Mouse (Mus musculus): ENCODE measurements around the gene Lypd9. TPM values are rescaled to one million over a fixed set of nuclear protein-coding genes. Genes with fewer than 3 reads are reported as not detected.
"Not testable (repeated sequence)": the region's sequence is repeated elsewhere in the genome, so short reads cannot be mapped to it uniquely, and the experiment has no call there.

The Lypd9 gene
- polyA plus RNA-seq (2015; fragmentation: Nextera tagmentation; extraction: Ambion mirVana), result not detected in 2 replicates

GRCm38 (mm10) chr11:58452759-58453158 lies at the start of gene Lypd9:
Lypd9 (minus strand) TSS chr11:58452923.
- H3K4me1 ChIP-seq (replicated peaks), result no peaks in the 10 kb centered on the region
- no peaks in the 10 kb centered on the region for H3K27me3 ChIP-seq (replicated peaks)
- H3K4me2 ChIP-seq (replicated peaks), result no peak within 1 kb of the TSS
- 96% methylated on average over 9 of the region's 9 CpGs for WGBS
- no peak within 1 kb of the TSS for H3K9ac ChIP-seq
- ATAC-seq, result no peak
- H3K36me3 ChIP-seq, result no peaks in the 10 kb centered on the region
- H3K4me3 ChIP-seq (replicated peaks), result no peak within 1 kb of the TSS
- H3K9me3 ChIP-seq, result no peaks in the 10 kb centered on the region
- H3K27ac ChIP-seq, result no peak within 1 kb of the TSS

- not testable (repeated sequence) for H3K27ac ChIP-seq; H3K4me3 ChIP-seq (replicated peaks)
Observed at GRCm38 (mm10) chr11:58502472-58502871, 49.7 kb upstream of the Lypd9 start, which contains the start of gene Olfr331. Olfr331 (minus strand) TSS chr11:58502572.

DNA sequence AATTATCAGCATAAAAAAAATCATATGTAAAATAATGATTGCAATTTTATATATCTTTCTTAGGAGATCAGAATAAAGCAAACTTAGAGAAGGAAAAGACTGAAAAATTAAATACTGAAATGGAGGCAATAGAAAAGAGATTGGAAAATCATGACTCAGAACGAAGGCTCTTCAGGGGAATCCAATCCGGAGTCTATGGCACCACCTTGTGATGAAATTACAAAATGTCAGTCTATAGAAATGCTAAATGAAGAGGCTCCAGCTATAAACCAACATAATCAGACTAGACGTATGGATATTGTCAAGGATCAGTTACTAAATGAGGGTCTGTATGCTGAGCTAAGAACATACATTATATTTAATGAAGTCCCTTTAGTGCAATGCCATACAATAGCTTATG lies 46.6 kb upstream of the Lypd9 start:
- no peaks in the 10 kb centered on the region for H3K9me3 ChIP-seq
- no peak overlapping the region for H3K9ac ChIP-seq
- no peak overlapping the region for H3K4me3 ChIP-seq (replicated peaks)
- H3K4me2 ChIP-seq (replicated peaks), result no peak overlapping the region
- H3K27ac ChIP-seq, result no peak overlapping the region
- ATAC-seq, result no peak
- no peaks in the 10 kb centered on the region for H3K27me3 ChIP-seq (replicated peaks)
- no peaks in the 10 kb centered on the region for H3K4me1 ChIP-seq (replicated peaks)
- WGBS, result 31% methylated on average over 3 of the region's 3 CpGs
- no peaks in the 10 kb centered on the region for H3K36me3 ChIP-seq

More at GRCm38 (mm10) chr11:58502472-58502871, 49.7 kb upstream of the Lypd9 start, which contains the start of gene Olfr331:
- H3K9me3 ChIP-seq; H3K9ac ChIP-seq; H3K36me3 ChIP-seq; ATAC-seq; H3K27me3 ChIP-seq (replicated peaks); H3K4me2 ChIP-seq (replicated peaks); H3K4me1 ChIP-seq (replicated peaks): not testable (repeated sequence)

DNA sequence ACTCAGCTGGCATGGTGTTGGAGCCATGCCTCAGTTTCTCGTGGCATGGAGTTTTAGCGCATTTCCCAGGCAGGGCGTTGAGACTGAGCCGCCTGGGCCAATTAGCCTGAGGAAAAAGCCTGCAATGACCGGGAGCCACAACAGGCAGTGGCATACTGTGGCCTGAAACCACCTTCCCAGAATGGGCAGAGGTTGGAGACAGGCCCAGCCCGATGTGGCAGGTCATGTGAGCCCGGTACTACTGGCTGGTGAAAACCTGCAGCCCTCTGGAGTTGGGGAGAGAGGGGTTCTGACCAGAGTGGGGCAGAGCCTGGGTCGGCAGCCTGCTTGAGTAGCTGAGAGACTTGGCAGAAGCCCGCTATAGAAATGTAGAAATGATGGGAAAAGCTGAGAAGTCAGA lies 46.0 kb upstream of the Lypd9 start:
- no peaks in the 10 kb centered on the region for H3K36me3 ChIP-seq
- no peaks in the 10 kb centered on the region for H3K9me3 ChIP-seq
- no peak overlapping the region for H3K27ac ChIP-seq
- WGBS, result 80% methylated on average over 9 of the region's 9 CpGs
- H3K4me3 ChIP-seq (replicated peaks), result no peak overlapping the region
- H3K4me2 ChIP-seq (replicated peaks), result no peak overlapping the region
- H3K4me1 ChIP-seq (replicated peaks), result no peaks in the 10 kb centered on the region
- no peak overlapping the region for H3K9ac ChIP-seq
- no peak for ATAC-seq
- no peaks in the 10 kb centered on the region for H3K27me3 ChIP-seq (replicated peaks)

GRCm38 (mm10) chr11:58492455-58492854 lies 39.7 kb upstream of the Lypd9 start, which contains the start of gene Olfr332:
Olfr332 (minus strand) TSS chr11:58492555.
- Histone ChIP-seq H3K4me3 (replicated peaks) (no peak within 1 kb of the TSS), H3K4me1 (replicated peaks) (no peaks in the 10 kb centered on the region), H3K9me3 (no peaks in the 10 kb centered on the region), H3K36me3 (no peaks in the 10 kb centered on the region), H3K27me3 (replicated peaks) (no peaks in the 10 kb centered on the region), H3K9ac (no peak within 1 kb of the TSS), H3K4me2 (replicated peaks) (no peak within 1 kb of the TSS), H3K27ac (no peak within 1 kb of the TSS)
- 66% methylated on average over 2 of the region's 2 CpGs for WGBS
- ATAC-seq, result no peak

- Histone ChIP-seq H3K9me3 (no peaks in the 10 kb centered on the region), H3K36me3 (no peaks in the 10 kb centered on the region), H3K4me1 (replicated peaks) (no peaks in the 10 kb centered on the region), H3K4me3 (replicated peaks) (no peak within 1 kb of the TSS), H3K27me3 (replicated peaks) (no peaks in the 10 kb centered on the region), H3K27ac (no peak within 1 kb of the TSS), H3K9ac (no peak within 1 kb of the TSS), H3K4me2 (replicated peaks) (no peak within 1 kb of the TSS)
- ATAC-seq, result no peak
Observed at GRCm38 (mm10) chr11:58462170-58462569, 9.4 kb upstream of the Lypd9 start, which contains the start of gene Olfr30. Olfr30 (minus strand) TSS chr11:58462270.

DNA sequence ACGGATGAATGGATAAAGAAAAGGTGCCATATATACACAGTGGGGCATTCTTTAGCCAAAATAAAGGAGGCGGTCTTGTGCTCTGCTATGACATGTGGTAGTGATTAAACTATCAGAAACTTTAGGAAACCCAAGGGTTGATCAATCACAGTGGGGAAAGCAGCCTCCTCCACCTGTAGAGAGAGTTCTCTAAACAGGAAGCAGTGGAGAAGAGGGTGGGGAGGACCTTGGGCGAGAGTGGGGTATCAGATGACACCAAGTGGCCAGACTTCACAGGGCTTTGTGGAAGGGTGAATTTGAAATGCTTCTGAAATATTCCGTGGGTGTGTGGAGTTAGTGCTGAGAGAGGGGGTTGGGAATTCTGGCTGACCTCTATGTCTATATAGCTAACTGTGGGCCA lies 869 bp upstream of the Lypd9 start:
- WGBS, result 48% methylated on average over 4 of the region's 4 CpGs
- Histone ChIP-seq H3K4me1 (replicated peaks) (no peaks in the 10 kb centered on the region), H3K27me3 (replicated peaks) (no peaks in the 10 kb centered on the region), H3K9me3 (no peaks in the 10 kb centered on the region), H3K4me3 (replicated peaks) (no peak overlapping the region), H3K27ac (no peak overlapping the region), H3K9ac (no peak overlapping the region), H3K36me3 (no peaks in the 10 kb centered on the region), H3K4me2 (replicated peaks) (no peak overlapping the region)
- no peak for ATAC-seq

DNA sequence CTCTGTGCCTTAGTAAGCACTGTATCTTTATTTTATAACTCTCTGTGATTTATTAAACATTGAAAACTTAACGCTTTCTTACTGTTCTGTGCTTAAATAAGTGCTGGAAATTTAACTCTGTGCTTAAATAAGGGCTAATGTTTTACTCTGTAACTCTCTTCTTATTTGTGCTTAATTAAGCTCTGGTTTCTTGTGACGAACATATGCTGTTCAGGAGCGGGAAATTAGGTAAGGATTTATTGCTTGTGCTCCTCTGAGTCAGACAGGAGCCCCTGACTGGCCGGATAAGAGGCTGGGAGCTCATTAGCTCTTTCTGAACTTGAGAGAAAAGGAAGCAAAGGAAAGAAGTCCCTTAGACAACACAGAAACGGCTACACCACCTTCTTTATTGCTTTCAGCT lies 14.9 kb downstream of the Lypd9 start:
- H3K4me3 ChIP-seq (replicated peaks), result no peak overlapping the region
- no peak overlapping the region for H3K27ac ChIP-seq
- no peaks in the 10 kb centered on the region for H3K4me1 ChIP-seq (replicated peaks)
- no peaks in the 10 kb centered on the region for H3K36me3 ChIP-seq
- H3K27me3 ChIP-seq (replicated peaks), result no peaks in the 10 kb centered on the region
- H3K9me3 ChIP-seq, result no peaks in the 10 kb centered on the region
- ATAC-seq, result peak; percentile 45; the same call in 1 of the 2 replicates
- WGBS, result 10% methylated on average over 5 of the region's 5 CpGs
- H3K4me2 ChIP-seq (replicated peaks), result no peak overlapping the region
- no peak overlapping the region for H3K9ac ChIP-seq

DNA sequence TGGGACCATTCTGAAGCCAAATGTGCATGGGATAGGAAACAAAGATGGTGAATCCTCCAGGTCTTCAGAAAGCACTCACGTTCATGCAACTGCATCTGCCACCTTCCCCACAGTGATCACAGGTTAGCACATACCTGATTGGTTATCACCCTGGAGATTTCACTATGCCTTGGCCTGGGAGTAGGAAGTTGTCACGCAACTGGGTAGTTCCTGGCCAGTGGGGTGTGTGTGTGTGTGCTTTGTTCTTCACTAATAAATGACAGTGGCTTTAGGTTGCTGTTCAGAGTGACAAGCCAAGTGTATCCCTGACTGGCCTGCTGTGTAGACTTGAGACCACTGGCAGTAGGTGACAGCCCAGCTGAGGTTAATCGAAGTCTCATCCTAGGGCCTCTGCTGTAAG lies 20.5 kb downstream of the Lypd9 start, which contains the start of gene Gm12253:
Gm12253 (plus strand) TSS at position 301 of the 400 bp plus-strand sequence.
- no peak within 1 kb of the TSS for H3K4me3 ChIP-seq (replicated peaks)
- H3K36me3 ChIP-seq, result no peaks in the 10 kb centered on the region
- WGBS, result 97% methylated on average over 3 of the region's 3 CpGs
- H3K4me2 ChIP-seq (replicated peaks), result no peak within 1 kb of the TSS
- ATAC-seq, result no peak
- no peaks in the 10 kb centered on the region for H3K4me1 ChIP-seq (replicated peaks)
- no peak within 1 kb of the TSS for H3K9ac ChIP-seq
- no peak within 1 kb of the TSS for H3K27ac ChIP-seq
- no peaks in the 10 kb centered on the region for H3K27me3 ChIP-seq (replicated peaks)
- H3K9me3 ChIP-seq, result no peaks in the 10 kb centered on the region

GRCm38 (mm10) chr11:58420815-58421214 lies 31.9 kb downstream of the Lypd9 start, which contains the start of gene 1810065E05Rik:
1810065E05Rik (plus strand) TSS chr11:58421111.
- H3K27ac ChIP-seq, result no peak within 1 kb of the TSS
- H3K9me3 ChIP-seq, result no peaks in the 10 kb centered on the region
- no peak within 1 kb of the TSS for H3K4me3 ChIP-seq (replicated peaks)
- ATAC-seq, result peak; percentile 78
- H3K4me2 ChIP-seq (replicated peaks), result no peak within 1 kb of the TSS
- WGBS, result 17% methylated on average over 1 of the region's 1 CpGs
- peaks cover 8% of the 10 kb centered on the region; the same call in 1 of the 2 replicates for H3K27me3 ChIP-seq (replicated peaks)
- no peaks in the 10 kb centered on the region for H3K36me3 ChIP-seq
- H3K4me1 ChIP-seq (replicated peaks), result peaks cover 6% of the 10 kb centered on the region; the same call in 1 of the 2 replicates
- no peak within 1 kb of the TSS for H3K9ac ChIP-seq

GRCm38 (mm10) chr11:58418336-58418735 lies 34.4 kb downstream of the Lypd9 start:
- no peak overlapping the region for H3K27ac ChIP-seq
- peaks cover 6% of the 10 kb centered on the region; the same call in 1 of the 2 replicates for H3K4me1 ChIP-seq (replicated peaks)
- H3K36me3 ChIP-seq, result no peaks in the 10 kb centered on the region
- no peak overlapping the region for H3K4me2 ChIP-seq (replicated peaks)
- 0 out of 2 replicates have a peak, but pooled peaks cover 8% of the 10 kb centered on the region for H3K27me3 ChIP-seq (replicated peaks)
- ATAC-seq, result no peak
- no peak overlapping the region for H3K9ac ChIP-seq
- H3K9me3 ChIP-seq, result no peaks in the 10 kb centered on the region
- H3K4me3 ChIP-seq (replicated peaks), result no peak overlapping the region
- 39% methylated on average over 3 of the region's 3 CpGs for WGBS

GRCm38 (mm10) chr11:58408066-58408465 lies 44.7 kb downstream of the Lypd9 start:
- Histone ChIP-seq H3K36me3 (no peaks in the 10 kb centered on the region), H3K4me1 (replicated peaks) (no peaks in the 10 kb centered on the region), H3K9me3 (no peaks in the 10 kb centered on the region), H3K4me3 (replicated peaks) (no peak overlapping the region), H3K27ac (no peak overlapping the region), H3K27me3 (replicated peaks) (no peaks in the 10 kb centered on the region), H3K4me2 (replicated peaks) (no peak overlapping the region), H3K9ac (no peak overlapping the region)
- ATAC-seq, result no peak
- WGBS, result 62% methylated on average over 3 of the region's 3 CpGs

DNA sequence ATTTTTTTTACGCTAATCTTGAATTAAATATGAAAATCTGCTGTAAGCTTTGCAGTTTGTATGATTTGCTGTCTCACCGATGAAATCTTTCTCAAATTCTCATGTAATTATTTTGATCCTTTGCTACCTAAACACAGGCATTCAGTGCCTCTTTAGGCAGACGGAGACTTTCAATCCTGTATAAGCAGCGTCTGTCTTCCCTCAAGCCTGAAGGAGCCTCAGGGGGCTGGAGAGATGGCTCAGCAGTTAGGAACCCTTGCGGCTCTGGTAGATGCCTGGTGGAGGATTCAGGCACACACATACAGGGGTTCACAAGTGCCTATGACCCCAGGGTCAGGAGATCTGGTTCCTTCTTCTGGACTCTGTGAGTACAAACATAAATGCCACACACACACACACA lies 52.1 kb downstream of the Lypd9 start:
- Histone ChIP-seq H3K4me2 (replicated peaks) (no peak overlapping the region), H3K4me1 (replicated peaks) (no peaks in the 10 kb centered on the region), H3K36me3 (no peaks in the 10 kb centered on the region), H3K27me3 (replicated peaks) (no peaks in the 10 kb centered on the region), H3K4me3 (replicated peaks) (no peak overlapping the region), H3K9me3 (no peaks in the 10 kb centered on the region), H3K27ac (no peak overlapping the region), H3K9ac (no peak overlapping the region)
- no peak for ATAC-seq
- 48% methylated on average over 5 of the region's 5 CpGs for WGBS
